Mouse (Mus musculus) right cerebral cortex, postnatal 36 days (tissue): Measurements from ENCODE around the gene Cdc123.
"Not testable (repeated sequence)": the region's sequence is repeated elsewhere in the genome, so short reads cannot be mapped to it uniquely, and the experiment has no call there.

Experiments used
- DNase-seq, 2 experiments: peaks; one replicate each; pipeline ENCODE4 v3.0.0; 2022; ENCODE audit warnings: low spot score in 2 of 2, mixed read lengths in 1 of 2

Gene Cdc123

GRCm38 (mm10) chr2:5844873-5845631 is at the start of gene Cdc123, which contains the start of gene Nudt5:
TSS of gene Cdc123 (minus strand) at chr2:5845164.
TSS of gene Nudt5 (plus strand) at chr2:5845019.
- peak; percentile 90 to 91 for DNase-seq

GRCm38 (mm10) chr2:5894296-5894695 is 49.3 kb upstream of the Cdc123 start:
- DNase-seq, result no peak

- peak in 1 of 2 experiments; percentile 48 for DNase-seq
Observed at GRCm38 (mm10) chr2:5889412-5889811, 44.4 kb upstream of the Cdc123 start.

- DNase-seq, result no peak
Observed at GRCm38 (mm10) chr2:5888865-5889264, 43.9 kb upstream of the Cdc123 start.

- no peak for DNase-seq
Observed at GRCm38 (mm10) chr2:5877446-5877845, 32.5 kb upstream of the Cdc123 start.

GRCm38 (mm10) chr2:5869746-5870145 is 24.8 kb upstream of the Cdc123 start:
- DNase-seq, result no peak

- no peak for DNase-seq
Observed at GRCm38 (mm10) chr2:5867681-5868080, 22.7 kb upstream of the Cdc123 start.

GRCm38 (mm10) chr2:5862834-5863233 is 17.9 kb upstream of the Cdc123 start, which contains the start of gene Gm13199:
TSS of gene Gm13199 (minus strand) at chr2:5862934.
- no peak for DNase-seq

GRCm38 (mm10) chr2:5851866-5852265 is 6.9 kb upstream of the Cdc123 start:
- no peak for DNase-seq

GRCm38 (mm10) chr2:5851116-5851515 is 6.2 kb upstream of the Cdc123 start:
- no peak for DNase-seq

- DNase-seq, result no peak
Observed at GRCm38 (mm10) chr2:5845826-5846225, 862 bp upstream of the Cdc123 start.

- DNase-seq, result no peak
Observed at GRCm38 (mm10) chr2:5844181-5844872, 637 bp downstream of the Cdc123 start.

GRCm38 (mm10) chr2:5840815-5841214 is 4.1 kb downstream of the Cdc123 start:
- DNase-seq, result no peak

- no peak for DNase-seq
Observed at GRCm38 (mm10) chr2:5825265-5825913, 19.6 kb downstream of the Cdc123 start.

- DNase-seq, result no peak
Observed at GRCm38 (mm10) chr2:5824685-5825084, 20.3 kb downstream of the Cdc123 start.

GRCm38 (mm10) chr2:5824213-5824612 is 20.8 kb downstream of the Cdc123 start:
- no peak for DNase-seq

GRCm38 (mm10) chr2:5822449-5822848 is 22.5 kb downstream of the Cdc123 start:
- no peak for DNase-seq

GRCm38 (mm10) chr2:5821264-5821663 is 23.7 kb downstream of the Cdc123 start:
- DNase-seq, result no peak

- no peak for DNase-seq
Observed at GRCm38 (mm10) chr2:5811235-5811782, 33.7 kb downstream of the Cdc123 start.

- no peak for DNase-seq
Observed at GRCm38 (mm10) chr2:5810036-5810718, 34.8 kb downstream of the Cdc123 start.

GRCm38 (mm10) chr2:5806201-5806600 is 38.8 kb downstream of the Cdc123 start:
- DNase-seq, result not testable (repeated sequence)

- DNase-seq, result no peak
Observed at GRCm38 (mm10) chr2:5805228-5805627, 39.7 kb downstream of the Cdc123 start.
